Mouse (Mus musculus) cerebellum, postnatal 25 days (tissue): ENCODE measurements at regions not wholly inside any gene's neighbourhood (a gene's known extent, or its start where the extent isn't known, plus 50 kb on each side); places are given as distances from the start of the nearest gene placed in this dataset.
A peak's percentile ranks its signal among the peaks of the same experiment; 100 is the strongest.

ENCODE experiments used
- DNase-seq, 2 experiments: peaks; one replicate each; pipeline ENCODE4 v3.0.0; 2021; ENCODE audit warnings: mixed read lengths in 2 of 2

- no peak for DNase-seq
Observed at GRCm38 (mm10) chr8:15734461-15734860, 688.6 kb upstream of the BB014433 start.

GRCm38 (mm10) chr8:15731324-15731723 lies 685.4 kb upstream of the BB014433 start:
- no peak for DNase-seq

GRCm38 (mm10) chr8:15729075-15729474 lies 683.2 kb upstream of the BB014433 start:
- peak; percentile 72 to 84 for DNase-seq

GRCm38 (mm10) chr8:15726310-15726709 lies 680.4 kb upstream of the BB014433 start:
- DNase-seq: no peak
